Mouse (Mus musculus) kidney, postnatal 0 days (tissue): ENCODE results near the gene Fcamr. TPM values are rescaled to one million over a fixed set of nuclear protein-coding genes. Genes with fewer than 3 reads are reported as not detected.

Experiments used
- ATAC-seq: fragments of 200-750 bp; cut with Nextera tagmentation; replicated peaks from 2 replicates; pipeline ENCODE4 v1.8.0; 2017; ENCODE audit warnings: low read depth, moderate number of reproducible peaks, moderate TSS enrichment, moderate library complexity; ENCODE audit not compliant: low FRiP score
- DNase-seq: peaks from one replicate; pipeline ENCODE4 v3.0.0-alpha.2; 2016; ENCODE audit warnings: low spot score
- H3K27ac ChIP-seq: fragments of 300-500 bp; sonication (generic); 2 replicates; pipeline ENCODE4 v1.5.1; 2014; ENCODE audit warnings: mild to moderate bottlenecking
- H3K27me3 ChIP-seq: fragments of 300-500 bp; sonication (generic); 2 replicates; pipeline ENCODE4 v1.6.1; 2014; ENCODE audit warnings: low read length, mixed read lengths; ENCODE audit not compliant: insufficient read depth
- H3K36me3 ChIP-seq: fragments of 300-500 bp; sonication (generic); 2 replicates; pipeline ENCODE4 v1.6.1; 2014; ENCODE audit warnings: low read length, mixed read lengths; ENCODE audit not compliant: insufficient read depth
- H3K4me1 ChIP-seq: fragments of 300-500 bp; sonication (generic); replicated peaks from 2 replicates; pipeline ENCODE4 v1.6.1; 2014; ENCODE audit warnings: antibody characterized with exemption, low read length, mixed read lengths; ENCODE audit not compliant: insufficient read depth
- H3K4me2 ChIP-seq: fragments of 300-500 bp; sonication (generic); 2 replicates; pipeline ENCODE4 v1.6.1; 2014; ENCODE audit warnings: mild to moderate bottlenecking, low read length, moderate library complexity, mixed read lengths
- H3K4me3 ChIP-seq: fragments of 300-500 bp; sonication (generic); replicated peaks from 2 replicates; pipeline ENCODE4 v1.5.1; 2014; ENCODE audit warnings: low read depth, low read length
- H3K9ac ChIP-seq: fragments of 300-500 bp; sonication (generic); 2 replicates; pipeline ENCODE4 v1.6.1; 2014; ENCODE audit warnings: low read depth, low read length
- H3K9me3 ChIP-seq: fragments of 300-500 bp; sonication (generic); replicated peaks from 2 replicates; pipeline ENCODE4 v1.6.1; 2016; ENCODE audit warnings: low read length, inconsistent platforms, mixed read lengths
- CTCF ChIP-seq: IDR thresholded peaks from 2 replicates; pipeline ENCODE4 v1.5.1; 2016; ENCODE audit warnings: antibody characterized with exemption, low read depth, mild to moderate bottlenecking, moderate library complexity
- WGBS: fragments of 180-500 bp; shearing (Covaris S2); extraction: QIAGEN DNeasy Blood & Tissue Kit; methylation state at CpG from one replicate; pipeline ENCODE4 v1.1.7; 2014; 5-methylcytosine and 5-hydroxymethylcytosine counted together
- polyA plus RNA-seq: library from polyadenylated mRNA; unstranded; fragments of >200 nt; fragmentation: Nextera tagmentation; extraction: Ambion mirVana; gene quantifications from 2 replicates; pipeline ENCODE4 v1.2.1, GENCODE M21; 2015

Gene Fcamr
- polyA plus RNA-seq, 1 experiment from 2014 or later = 0.08 TPM

- ATAC-seq (no peak), DNase-seq (peak; percentile 63)
- Histone ChIP-seq H3K27me3 (no peaks in the 10 kb centered on the region), H3K9me3 (no peaks in the 10 kb centered on the region), H3K4me2 (no peak overlapping the region), H3K4me3 (no peak overlapping the region), H3K4me1 (0 out of 2 replicates have a peak, but pooled peaks cover 4% of the 10 kb centered on the region), H3K27ac (no peak overlapping the region), H3K36me3 (no peaks in the 10 kb centered on the region), H3K9ac (no peak overlapping the region)
- TF ChIP-seq CTCF = no peak
- 22% methylated on average over 8 of the region's 8 CpGs for WGBS
Observed at GRCm38 (mm10) chr1:130840599-130841379, 40.1 kb downstream of the Fcamr start.

GRCm38 (mm10) chr1:130841621-130842020 lies 40.9 kb downstream of the Fcamr start:
- no peak overlapping the region for H3K4me3 ChIP-seq
- no peak for TF ChIP-seq CTCF
- no peaks in the 10 kb centered on the region for H3K36me3 ChIP-seq
- no peak overlapping the region for H3K9ac ChIP-seq
- H3K9me3 ChIP-seq = no peaks in the 10 kb centered on the region
- no peak overlapping the region for H3K4me2 ChIP-seq
- no peak overlapping the region for H3K27ac ChIP-seq
- no peaks in the 10 kb centered on the region for H3K27me3 ChIP-seq
- 57% methylated on average over 7 of the region's 7 CpGs for WGBS
- 0 out of 2 replicates have a peak, but pooled peaks cover 4% of the 10 kb centered on the region for H3K4me1 ChIP-seq
- no peak for ATAC-seq
- no peak for DNase-seq

GRCm38 (mm10) chr1:130844516-130844915 lies 43.8 kb downstream of the Fcamr start:
- no peak for TF ChIP-seq CTCF

GRCm38 (mm10) chr1:130849530-130850214 lies 49.0 kb downstream of the Fcamr start:
- Histone ChIP-seq H3K9ac (no peak overlapping the region), H3K27ac (no peak overlapping the region), H3K4me2 (no peak overlapping the region), H3K4me3 (no peak overlapping the region), H3K36me3 (no peaks in the 10 kb centered on the region), H3K27me3 (no peaks in the 10 kb centered on the region), H3K4me1 (no peaks in the 10 kb centered on the region), H3K9me3 (no peaks in the 10 kb centered on the region)
- no peak for TF ChIP-seq CTCF
- DNase-seq (no peak), ATAC-seq (no peak)
- 85% methylated on average over 10 of the region's 10 CpGs for WGBS

More at GRCm38 (mm10) chr1:130844516-130844915, 43.8 kb downstream of the Fcamr start:
- H3K27ac ChIP-seq = no peak overlapping the region
- DNase-seq (no peak), ATAC-seq (no peak)
- 92% methylated on average over 7 of the region's 7 CpGs for WGBS
- no peak overlapping the region for H3K9ac ChIP-seq
- H3K9me3 ChIP-seq = no peaks in the 10 kb centered on the region
- no peaks in the 10 kb centered on the region for H3K36me3 ChIP-seq
- H3K4me1 ChIP-seq = 0 out of 2 replicates have a peak, but pooled peaks cover 4% of the 10 kb centered on the region
- no peaks in the 10 kb centered on the region for H3K27me3 ChIP-seq
- no peak overlapping the region for H3K4me2 ChIP-seq
- no peak overlapping the region for H3K4me3 ChIP-seq

- WGBS = 83% methylated on average over 5 of the region's 5 CpGs
- Histone ChIP-seq H3K27ac (no peak overlapping the region), H3K4me2 (no peak overlapping the region), H3K36me3 (no peaks in the 10 kb centered on the region), H3K9me3 (no peaks in the 10 kb centered on the region), H3K27me3 (no peaks in the 10 kb centered on the region), H3K9ac (no peak overlapping the region), H3K4me3 (no peak overlapping the region), H3K4me1 (no peaks in the 10 kb centered on the region)
- DNase-seq (no peak), ATAC-seq (no peak)
- no peak for TF ChIP-seq CTCF
Observed at GRCm38 (mm10) chr1:130850405-130850804, 49.7 kb downstream of the Fcamr start.

- H3K27ac ChIP-seq = no peak overlapping the region
- whole genome bisulfite sequencing = 79% methylated on average over 9 of the region's 9 CpGs
- DNase-seq (no peak), ATAC-seq (no peak)
- H3K36me3 ChIP-seq = no peaks in the 10 kb centered on the region
- H3K9me3 ChIP-seq = no peaks in the 10 kb centered on the region
- H3K27me3 ChIP-seq = no peaks in the 10 kb centered on the region
- H3K9ac ChIP-seq = no peak overlapping the region
- no peak overlapping the region for H3K4me3 ChIP-seq
- no peaks in the 10 kb centered on the region for H3K4me1 ChIP-seq
- no peak overlapping the region for H3K4me2 ChIP-seq
- TF ChIP-seq CTCF = no peak
Observed at GRCm38 (mm10) chr1:130854819-130855218, 54.1 kb downstream of the Fcamr start.
